Mouse (Mus musculus): ENCODE data around the gene Zbtb16. TPM values are rescaled to one million over a fixed set of nuclear protein-coding genes. Genes with fewer than 3 reads are reported as not detected.

Zbtb16 gene
- polyA plus RNA-seq, 1 experiment, result not detected

DNA sequence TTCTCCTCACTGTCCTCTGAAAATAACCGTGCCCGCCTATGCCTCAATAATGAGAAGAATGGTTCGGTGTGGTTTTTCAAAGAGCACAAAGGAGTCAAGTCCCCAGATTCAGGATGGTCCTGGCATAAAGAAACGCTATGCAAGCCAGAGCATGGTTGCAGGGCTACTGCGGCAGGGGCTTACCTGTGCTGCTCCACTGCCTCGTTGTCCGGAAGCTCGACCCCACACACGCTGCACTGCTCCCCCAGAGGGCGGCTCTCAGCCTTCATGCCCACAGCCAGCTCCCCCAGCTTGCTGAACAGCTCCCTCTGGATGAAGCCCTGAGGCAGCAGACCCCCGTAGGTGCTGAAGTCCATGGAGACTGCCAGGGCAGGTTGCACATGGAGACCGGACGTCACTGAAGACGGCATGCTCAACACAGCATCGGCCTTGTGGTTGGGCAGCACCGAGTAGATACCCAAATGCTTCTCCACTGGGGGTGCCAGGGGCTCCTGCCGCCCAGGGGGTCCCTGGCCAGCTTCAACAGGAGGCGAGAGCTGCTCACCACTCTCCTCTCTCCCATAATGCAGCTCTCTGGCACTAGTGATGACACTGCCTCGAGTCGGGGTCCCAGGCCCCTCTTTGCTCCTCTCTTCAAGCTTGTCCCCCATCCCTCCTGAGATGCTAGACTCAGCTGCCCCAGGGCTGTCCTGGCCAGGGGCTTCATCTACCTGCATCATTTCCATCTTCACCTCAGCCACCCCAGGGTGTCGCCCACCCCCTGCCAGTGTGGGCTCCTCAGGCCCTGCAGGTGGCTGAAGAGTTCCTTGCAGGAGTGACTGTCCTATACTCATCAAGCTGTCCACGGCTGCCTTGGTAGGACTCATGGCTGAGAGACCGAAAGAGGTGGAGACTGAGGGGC lies 4.2 kb downstream of the Zbtb16 start:
- H3K4me3 ChIP-seq, result no peak overlapping the region
- no peak overlapping the region for H3ac ChIP-seq (ENCODE audit: control insufficient read depth, insufficient read length)
- no peaks in the 10 kb centered on the region for H3K79me2 ChIP-seq (ENCODE audit: control insufficient read depth, insufficient read depth)
- no peak for TF ChIP-seq E2F4 (IDR thresholded peaks at IDR 0.05; ENCODE audit: insufficient read depth)
- TF ChIP-seq TCF3 (IDR thresholded peaks at IDR 0.05; ENCODE audit: insufficient read length, low read depth), result no peak
- TF ChIP-seq POLR2AphosphoS2 (IDR thresholded peaks at IDR 0.05; ENCODE audit: insufficient read length, low read depth), result no peak
- no peak for TF ChIP-seq MYOG (IDR thresholded peaks at IDR 0.05; ENCODE audit: control insufficient read depth in 1 of 3, insufficient read depth in 1 of 3, insufficient read length in 2 of 3, low read depth in 2 of 3)
- TF ChIP-seq REST (IDR thresholded peaks at IDR 0.05; ENCODE audit: insufficient read depth, insufficient read length), result no peak
- TF ChIP-seq MAX (IDR thresholded peaks at IDR 0.05; ENCODE audit: low read depth), result no peak
- TF ChIP-seq USF1 (IDR thresholded peaks at IDR 0.05; ENCODE audit: low read depth), result no peak
- no peak for TF ChIP-seq SRF (IDR thresholded peaks at IDR 0.05; ENCODE audit: control insufficient read depth, insufficient read length, low read depth)
- H3K36me3 ChIP-seq (ENCODE audit: control insufficient read depth, insufficient read depth), result no peaks in the 10 kb centered on the region
- no peak overlapping the region for H3K4me2 ChIP-seq (ENCODE audit: low read depth)
- peaks cover 24% of the 10 kb centered on the region for H3K27me3 ChIP-seq (ENCODE audit: control insufficient read depth, insufficient read depth, insufficient read length)

DNA sequence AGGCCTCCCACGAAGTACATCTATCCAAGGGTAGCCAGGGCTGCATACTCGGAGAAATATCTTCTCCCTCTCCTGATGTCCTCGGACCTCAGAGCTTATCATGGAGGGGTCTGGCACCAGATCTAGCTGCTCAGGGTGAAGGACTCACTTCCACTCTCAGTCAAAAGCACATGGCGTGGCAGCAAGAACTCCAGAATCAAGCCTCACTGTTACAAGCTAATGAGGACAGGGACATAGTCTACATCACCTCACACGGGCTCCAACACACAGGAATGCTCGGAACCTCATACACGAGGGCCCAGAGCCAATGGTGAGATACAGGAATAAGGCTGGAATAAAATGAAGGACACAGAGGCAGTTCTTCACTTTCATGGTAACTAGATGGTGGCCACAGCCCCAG lies 7.2 kb downstream of the Zbtb16 start:
- Histone ChIP-seq H3K4me3 (no peak overlapping the region), H3K4me2 (ENCODE audit: low read depth) (no peak overlapping the region), H3K79me2 (ENCODE audit: control insufficient read depth, insufficient read depth) (no peaks in the 10 kb centered on the region), H3K36me3 (ENCODE audit: control insufficient read depth, insufficient read depth) (no peaks in the 10 kb centered on the region), H3K27me3 (ENCODE audit: control insufficient read depth, insufficient read depth, insufficient read length) (peaks cover 5% of the 10 kb centered on the region), H3ac (ENCODE audit: control insufficient read depth, insufficient read length) (no peak overlapping the region)
- no peak for TF ChIP-seq MYOD1 (IDR thresholded peaks at IDR 0.05; ENCODE audit: control insufficient read depth in 1 of 3, insufficient read length in 2 of 3, low read depth in 2 of 3)
- no peak for TF ChIP-seq USF1 (IDR thresholded peaks at IDR 0.05; ENCODE audit: low read depth)
- no peak for TF ChIP-seq E2F4 (IDR thresholded peaks at IDR 0.05; ENCODE audit: insufficient read depth)
- no peak for TF ChIP-seq POLR2A (IDR thresholded peaks at IDR 0.05; ENCODE audit: insufficient read length, low read depth)
- no peak for TF ChIP-seq POLR2AphosphoS2 (IDR thresholded peaks at IDR 0.05; ENCODE audit: insufficient read length, low read depth)
- no peak for TF ChIP-seq SRF (IDR thresholded peaks at IDR 0.05; ENCODE audit: control insufficient read depth, insufficient read length, low read depth)
- TF ChIP-seq REST (IDR thresholded peaks at IDR 0.05; ENCODE audit: insufficient read depth, insufficient read length), result no peak
- TF ChIP-seq MYOG (IDR thresholded peaks at IDR 0.05; ENCODE audit: control insufficient read depth in 1 of 3, insufficient read depth in 1 of 3, insufficient read length in 2 of 3, low read depth in 2 of 3), result no peak
- no peak for TF ChIP-seq MAX (IDR thresholded peaks at IDR 0.05; ENCODE audit: low read depth)

DNA sequence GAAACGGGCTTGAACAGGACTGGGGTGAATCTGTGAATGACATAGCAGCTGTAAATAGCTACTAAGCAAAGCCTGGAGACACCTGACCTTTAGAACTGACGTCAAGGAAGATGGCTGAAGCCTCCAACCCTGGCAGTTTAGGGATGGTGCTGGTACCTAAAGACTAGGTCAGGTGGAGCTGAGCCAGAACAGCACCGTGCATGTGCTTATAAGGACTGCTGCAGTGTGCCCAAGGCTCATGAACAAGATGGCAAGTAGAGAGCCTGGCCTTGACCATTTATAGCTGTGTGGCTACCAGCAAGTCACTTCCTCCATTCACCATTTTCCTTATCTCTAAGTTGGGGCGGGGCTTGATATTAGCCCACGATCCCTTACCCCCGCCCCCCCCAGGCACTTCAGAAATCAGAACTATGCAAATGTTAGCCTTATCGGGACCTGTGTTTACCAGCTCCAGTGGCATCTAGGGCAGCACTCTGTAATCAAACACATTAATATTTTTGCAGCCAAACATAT lies 9.6 kb downstream of the Zbtb16 start:
- TF ChIP-seq USF1 (IDR thresholded peaks at IDR 0.05; ENCODE audit: low read depth), result no peak
- Histone ChIP-seq H3K4me2 (ENCODE audit: low read depth) (no peak overlapping the region), H3K27me3 (ENCODE audit: control insufficient read depth, insufficient read depth, insufficient read length) (peaks cover 10% of the 10 kb centered on the region), H3K36me3 (ENCODE audit: control insufficient read depth, insufficient read depth) (no peaks in the 10 kb centered on the region), H3K4me3 (no peak overlapping the region), H3K79me2 (ENCODE audit: control insufficient read depth, insufficient read depth) (no peaks in the 10 kb centered on the region), H3ac (ENCODE audit: control insufficient read depth, insufficient read length) (no peak overlapping the region)

DNA sequence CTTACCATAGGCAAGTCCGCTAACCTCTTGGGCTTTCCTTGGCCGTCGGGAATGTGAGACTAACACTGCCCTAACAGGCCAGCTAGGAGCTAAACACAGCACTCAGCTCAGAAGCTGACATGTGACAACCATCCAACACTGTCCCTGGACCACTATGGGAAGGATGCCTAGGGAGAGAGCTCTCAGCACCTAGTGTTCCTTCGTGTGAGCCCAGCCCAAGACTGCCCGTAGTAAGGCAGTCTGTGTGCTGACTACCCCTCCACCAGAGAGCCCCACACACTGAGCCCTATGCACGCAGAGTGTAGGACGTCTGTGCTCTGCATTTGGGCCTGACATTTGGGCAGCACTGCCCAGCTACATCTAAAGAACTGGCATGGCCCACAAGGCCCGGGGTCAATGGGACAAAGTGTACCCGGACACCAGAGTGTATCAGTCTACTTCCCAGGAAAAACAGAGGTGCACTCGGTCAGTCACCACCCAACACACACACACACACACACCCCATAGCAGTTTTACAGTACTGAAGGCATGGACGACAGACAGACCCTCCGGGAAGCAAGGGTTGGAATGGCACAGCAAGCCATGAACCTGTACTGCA lies 11.4 kb downstream of the Zbtb16 start:
- H3K36me3 ChIP-seq (ENCODE audit: control insufficient read depth, insufficient read depth), result no peaks in the 10 kb centered on the region
- H3K4me2 ChIP-seq (ENCODE audit: low read depth), result no peak overlapping the region
- TF ChIP-seq MYOG (IDR thresholded peaks at IDR 0.05; ENCODE audit: control insufficient read depth in 1 of 3, insufficient read depth in 1 of 3, insufficient read length in 2 of 3, low read depth in 2 of 3), result no peak
- no peak for TF ChIP-seq E2F4 (IDR thresholded peaks at IDR 0.05; ENCODE audit: insufficient read depth)
- TF ChIP-seq TCF12 (IDR thresholded peaks at IDR 0.05; ENCODE audit: insufficient read depth, poor library complexity, severe bottlenecking), result no peak
- TF ChIP-seq MAX (IDR thresholded peaks at IDR 0.05; ENCODE audit: low read depth), result no peak
- TF ChIP-seq POLR2A (IDR thresholded peaks at IDR 0.05; ENCODE audit: insufficient read length, low read depth), result no peak
- TF ChIP-seq SRF (IDR thresholded peaks at IDR 0.05; ENCODE audit: control insufficient read depth, insufficient read length, low read depth), result no peak
- TF ChIP-seq MYOD1 (IDR thresholded peaks at IDR 0.05; ENCODE audit: control insufficient read depth in 1 of 3, insufficient read length in 2 of 3, low read depth in 2 of 3), result no peak
- no peak for TF ChIP-seq REST (IDR thresholded peaks at IDR 0.05; ENCODE audit: insufficient read depth, insufficient read length)
- TF ChIP-seq USF1 (IDR thresholded peaks at IDR 0.05; ENCODE audit: low read depth), result no peak
- no peak for TF ChIP-seq POLR2AphosphoS2 (IDR thresholded peaks at IDR 0.05; ENCODE audit: insufficient read length, low read depth)
- no peak overlapping the region for H3ac ChIP-seq (ENCODE audit: control insufficient read depth, insufficient read length)
- H3K27me3 ChIP-seq (ENCODE audit: control insufficient read depth, insufficient read depth, insufficient read length), result peaks cover 10% of the 10 kb centered on the region
- H3K4me3 ChIP-seq, result no peak overlapping the region
- no peaks in the 10 kb centered on the region for H3K79me2 ChIP-seq (ENCODE audit: control insufficient read depth, insufficient read depth)

DNA sequence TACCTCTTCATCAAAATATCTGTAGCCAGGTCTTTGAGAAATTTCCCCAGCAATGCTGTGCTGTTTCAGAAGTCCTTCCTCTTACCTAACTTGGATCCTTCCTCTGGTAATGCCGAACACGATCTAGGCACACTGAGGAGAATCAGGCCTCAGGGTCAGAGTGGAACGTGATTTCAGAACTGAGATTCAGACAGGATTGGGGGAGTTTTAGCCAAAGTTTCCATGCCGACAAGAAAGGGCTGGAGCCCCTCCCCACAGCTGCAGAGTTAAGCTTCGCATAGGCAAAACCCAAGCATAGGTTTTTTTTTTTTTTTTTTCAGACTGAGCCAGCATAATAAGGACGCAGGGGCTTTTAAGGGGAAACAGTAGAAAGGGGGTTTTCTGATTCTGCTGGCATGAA lies 12.2 kb downstream of the Zbtb16 start:
- H3K4me3 ChIP-seq, result no peak overlapping the region
- TF ChIP-seq TCF3 (IDR thresholded peaks at IDR 0.05; ENCODE audit: insufficient read length, low read depth) (no peak), SRF (IDR thresholded peaks at IDR 0.05; ENCODE audit: control insufficient read depth, insufficient read length, low read depth) (no peak), POLR2AphosphoS2 (IDR thresholded peaks at IDR 0.05; ENCODE audit: insufficient read length, low read depth) (no peak), CEBPB (IDR thresholded peaks at IDR 0.05; ENCODE audit: insufficient read depth, poor library complexity, severe bottlenecking) (no peak)
- H3K36me3 ChIP-seq (ENCODE audit: control insufficient read depth, insufficient read depth), result no peaks in the 10 kb centered on the region
- no peaks in the 10 kb centered on the region for H3K79me2 ChIP-seq (ENCODE audit: control insufficient read depth, insufficient read depth)
- peaks cover 10% of the 10 kb centered on the region for H3K27me3 ChIP-seq (ENCODE audit: control insufficient read depth, insufficient read depth, insufficient read length)
- no peak overlapping the region for H3K4me2 ChIP-seq (ENCODE audit: low read depth)
- H3ac ChIP-seq (ENCODE audit: control insufficient read depth, insufficient read length), result no peak overlapping the region
